Mouse (Mus musculus) small intestine, adult 2 months (tissue): ENCODE data around the gene Tbx18. TPM values are rescaled to one million over a fixed set of nuclear protein-coding genes. Genes with fewer than 3 reads are reported as not detected.

Experiments used
- H3K27ac ChIP-seq: fragments of 200-500 bp; 2 replicates; pipeline ENCODE4 v1.5.1; 2012; ENCODE audit warnings: low read depth, low read length, control low read depth, inconsistent platforms; ENCODE audit not compliant: insufficient read depth
- H3K27me3 ChIP-seq: fragments of 200-500 bp; 2 replicates; pipeline ENCODE4 v1.6.1; 2012; ENCODE audit warnings: mild to moderate bottlenecking, moderate library complexity, low read length, inconsistent platforms; ENCODE audit not compliant: control insufficient read depth, insufficient read depth
- H3K36me3 ChIP-seq: fragments of 200-500 bp; 2 replicates; pipeline ENCODE4 v1.6.1; 2012; ENCODE audit warnings: mild to moderate bottlenecking, low read length, control low read depth, inconsistent platforms; ENCODE audit not compliant: control insufficient read depth, insufficient read depth
- H3K4me1 ChIP-seq: fragments of 200-500 bp; 2 replicates; pipeline ENCODE4 v1.6.1; 2012; ENCODE audit warnings: low read length, inconsistent platforms, mixed read lengths; ENCODE audit not compliant: control insufficient read depth, insufficient read depth, insufficient read length
- H3K4me3 ChIP-seq: fragments of 200-500 bp; 2 replicates; pipeline ENCODE4 v1.5.1; 2012; ENCODE audit warnings: low read depth, mild to moderate bottlenecking, control low read depth, inconsistent platforms, low read length, moderate library complexity
- CTCF ChIP-seq: fragments of 200-500 bp; IDR thresholded peaks from 2 replicates; pipeline ENCODE4 v1.5.1; 2012; ENCODE audit warnings: low read depth, mild to moderate bottlenecking, control low read depth, inconsistent platforms, low read length, moderate library complexity, mixed read lengths; ENCODE audit not compliant: insufficient replicate concordance, insufficient read length; ENCODE audit errors: extremely low read depth
- POLR2A ChIP-seq: fragments of 200-500 bp; IDR thresholded peaks from 2 replicates; pipeline ENCODE4 v1.6.1; 2012; ENCODE audit warnings: low read depth, mild to moderate bottlenecking, control low read depth, inconsistent platforms, low read length, moderate library complexity
- WGBS: fragments of 180-500 bp; shearing (Covaris S2); methylation state at CpG from one replicate; pipeline ENCODE4 v1.1.7; 2018; 5-methylcytosine and 5-hydroxymethylcytosine counted together
- polyA plus RNA-seq: library from polyadenylated mRNA; depleted of rRNA; stranded (reverse); fragments of >200 nt; gene quantifications from 2 replicates; pipeline ENCODE4 v1.2.3, GENCODE M21; 2012

Gene Tbx18
- polyA plus RNA-seq, 1 experiment, result not detected

DNA sequence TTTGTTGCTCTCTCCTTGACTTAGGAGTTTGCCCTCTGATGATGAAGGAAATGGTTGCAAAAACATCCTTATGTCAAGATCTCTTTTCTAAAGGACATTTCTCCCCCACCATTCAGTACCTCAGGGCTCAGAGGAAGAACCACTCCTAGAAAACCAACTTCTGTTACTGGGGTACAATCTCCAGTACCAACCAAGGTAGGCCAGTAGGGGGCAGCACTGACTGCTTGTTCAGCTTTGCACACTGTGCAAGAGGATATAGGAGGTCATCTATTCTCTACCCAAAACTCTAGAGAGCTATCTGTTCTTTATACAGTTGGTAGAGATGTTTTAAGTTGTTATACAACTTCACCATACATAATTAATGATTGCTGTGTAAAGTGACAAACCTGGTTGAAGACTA is 22.9 kb downstream of the Tbx18 start:
- TF ChIP-seq POLR2A (no peak), CTCF (no peak)
- Histone ChIP-seq H3K36me3 (no peaks in the 10 kb centered on the region), H3K4me1 (no peaks in the 10 kb centered on the region), H3K4me3 (no peak overlapping the region), H3K27ac (no peak overlapping the region), H3K27me3 (no peaks in the 10 kb centered on the region)

- Histone ChIP-seq H3K27ac (no peak overlapping the region), H3K36me3 (no peaks in the 10 kb centered on the region), H3K27me3 (no peaks in the 10 kb centered on the region), H3K4me3 (no peak overlapping the region), H3K4me1 (no peaks in the 10 kb centered on the region)
- TF ChIP-seq POLR2A, result no peak
- no peak for TF ChIP-seq CTCF
- WGBS, result 78% methylated on average over 2 of the region's 2 CpGs
Measured at GRCm38 (mm10) chr9:87702267-87702666, 28.8 kb downstream of the Tbx18 start.

DNA sequence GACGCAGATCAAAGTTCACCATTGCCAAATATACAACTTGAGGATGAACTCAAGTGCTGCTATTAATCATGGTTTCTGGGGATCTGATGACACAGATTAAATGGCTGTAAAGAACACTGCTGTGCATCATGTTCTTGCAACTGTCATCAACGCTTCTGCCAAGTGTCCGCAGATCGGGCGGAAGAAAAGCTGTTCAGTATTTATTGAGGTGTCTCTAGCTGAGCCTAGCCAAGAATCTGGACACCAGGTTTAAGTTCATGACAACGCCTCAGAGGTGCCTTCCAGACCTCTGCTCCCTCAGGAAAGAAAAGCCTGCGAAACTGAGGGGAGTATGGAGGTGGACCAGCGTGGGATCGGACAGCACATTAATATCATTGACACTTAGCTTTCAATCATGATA is 44.1 kb downstream of the Tbx18 start:
- 75% methylated on average over 9 of the region's 9 CpGs for WGBS
- H3K27ac ChIP-seq, result no peak overlapping the region
- no peaks in the 10 kb centered on the region for H3K4me1 ChIP-seq
- H3K4me3 ChIP-seq, result no peak overlapping the region
- no peaks in the 10 kb centered on the region for H3K27me3 ChIP-seq
- H3K36me3 ChIP-seq, result no peaks in the 10 kb centered on the region
- TF ChIP-seq CTCF (no peak), POLR2A (no peak)

GRCm38 (mm10) chr9:87682247-87682646 is 48.8 kb downstream of the Tbx18 start:
- Histone ChIP-seq H3K4me3 (no peak overlapping the region), H3K27me3 (no peaks in the 10 kb centered on the region), H3K27ac (no peak overlapping the region), H3K4me1 (no peaks in the 10 kb centered on the region), H3K36me3 (no peaks in the 10 kb centered on the region)
- TF ChIP-seq POLR2A, result no peak
- no peak for TF ChIP-seq CTCF
- 72% methylated on average over 11 of the region's 11 CpGs for WGBS
